Comparison of ENCODE assay signal across 29 mouse cellular contexts in the genomic region with DNA sequence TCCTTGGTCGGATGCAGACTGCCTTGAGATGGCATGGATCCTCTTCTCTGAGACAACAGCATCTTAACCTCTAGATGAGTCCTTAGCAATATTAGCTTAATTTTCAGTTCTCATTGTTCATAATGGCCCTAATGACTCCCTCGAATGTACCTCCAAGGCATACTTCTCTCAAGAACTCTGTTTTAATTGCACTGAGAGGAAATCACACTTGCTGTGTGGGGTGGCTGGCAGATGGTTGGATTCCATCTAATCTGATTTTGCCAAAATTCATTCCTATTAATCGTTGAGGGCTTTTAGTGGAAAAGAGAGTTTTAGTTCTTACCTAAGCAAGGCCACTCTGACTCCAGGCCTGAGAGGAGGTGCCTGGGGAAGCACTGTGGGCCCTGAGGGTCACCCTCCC.
DNase-seq lines count a peak whose midpoint lies in the region; ATAC-seq lines count a peak whose summit lies in the region.
"Had no signal": no experiment of that assay in that cellular context is flagged by ENCODE, and none has a peak within 500 bp of the region (broad histone marks: within the 10 kb centered on the region; RNA-seq: fewer than 3 reads in every experiment).

No protein-coding gene starts in this region.

- no peak overlapping the region for H3K27ac ChIP-seq in forebrain, embryonic 14.5 days (ENCODE audit: low read depth, low read length)
- no peak overlapping the region for H3K27ac ChIP-seq in forebrain, embryonic 11.5 days (ENCODE audit: low read depth, low read length)
- H3K27ac ChIP-seq: embryonic facial prominence, embryonic 13.5 days; embryonic facial prominence, embryonic 15.5 days; forebrain, embryonic 10.5 days; forebrain, embryonic 15.5 days had no signal

- no peak for ATAC-seq in forebrain, embryonic 14.5 days
- ATAC-seq in forebrain, embryonic 11.5 days (replicated peaks; ENCODE audit: low FRiP score), result no peak
- ATAC-seq: activated CD4-positive, CD25-positive, alpha-beta regulatory T cell, adult 4 months; CD4-positive, CD25-positive, alpha-beta regulatory T cell, adult 4 months; forebrain, embryonic 15.5 days; Patski had no signal

- no peak overlapping the region for H3K4me2 ChIP-seq in forebrain, embryonic 14.5 days (ENCODE audit: low read length)
- H3K4me2 ChIP-seq in forebrain, embryonic 11.5 days (ENCODE audit: low read depth, low read length, severe bottlenecking), result no peak overlapping the region
- H3K4me2 ChIP-seq: embryonic facial prominence, embryonic 13.5 days; embryonic facial prominence, embryonic 15.5 days; forebrain, embryonic 15.5 days had no signal

- WGBS in forebrain, embryonic 14.5 days, result 83% methylated on average over 3 of the region's 3 CpGs
- 86% methylated on average over 3 of the region's 3 CpGs for WGBS in forebrain, embryonic 11.5 days

- H3K4me3 ChIP-seq in forebrain, embryonic 14.5 days (ENCODE audit: low read depth, low read length), result no peak overlapping the region
- no peak overlapping the region for H3K4me3 ChIP-seq in forebrain, embryonic 11.5 days (ENCODE audit: low read depth, low read length)
- H3K4me3 ChIP-seq: embryonic facial prominence, embryonic 13.5 days; embryonic facial prominence, embryonic 15.5 days; erythroblast, embryonic 14.5 days; forebrain, embryonic 10.5 days; forebrain, embryonic 15.5 days had no signal

- no peaks in the 10 kb centered on the region for H3K4me1 ChIP-seq in forebrain, embryonic 14.5 days (ENCODE audit: control insufficient read depth, insufficient read depth, low read length)
- H3K4me1 ChIP-seq in forebrain, embryonic 11.5 days (replicated peaks; ENCODE audit: control insufficient read depth, insufficient read depth, low read length), result peaks cover 8% of the 10 kb centered on the region; the same call in 1 of the 2 replicates
- H3K4me1 ChIP-seq: forebrain, embryonic 15.5 days had no signal

- no peak overlapping the region for H3K9ac ChIP-seq in forebrain, embryonic 14.5 days (ENCODE audit: low read length)
- H3K9ac ChIP-seq in forebrain, embryonic 11.5 days (ENCODE audit: low read length), result no peak overlapping the region
- H3K9ac ChIP-seq: embryonic facial prominence, embryonic 13.5 days; embryonic facial prominence, embryonic 15.5 days; forebrain, embryonic 15.5 days had no signal

- H3K9me3 ChIP-seq in forebrain, embryonic 14.5 days (replicated peaks; ENCODE audit: control insufficient read depth, low read length), result no peaks in the 10 kb centered on the region
- H3K9me3 ChIP-seq in forebrain, embryonic 11.5 days (ENCODE audit: control insufficient read depth, low read length), result no peaks in the 10 kb centered on the region
- H3K9me3 ChIP-seq: embryonic facial prominence, embryonic 13.5 days; embryonic facial prominence, embryonic 15.5 days; forebrain, embryonic 10.5 days; forebrain, embryonic 15.5 days; G1E had no signal

- DNase-seq in forebrain, embryonic 14.5 days (ENCODE audit: low spot score), result peak; percentile 27
- no peak for DNase-seq in forebrain, embryonic 11.5 days (ENCODE audit: low spot score)
- peak; percentile 30 to 68 for DNase-seq in layer of hippocampus, adult 18-20 months (ENCODE audit: low spot score in 2 of 2)
- DNase-seq in layer of hippocampus, adult 9-11 months, result no peak
- DNase-seq in layer of hippocampus, adult 9-10 months (ENCODE audit: low spot score), result peak; percentile 22
- no peak for DNase-seq in layer of hippocampus, postnatal 25 days (ENCODE audit: extremely low spot score in 1 of 2, low spot score in 1 of 2)
- DNase-seq in brain, adult 2 months (ENCODE audit: low read depth, low spot score), result peak; percentile 56
- DNase-seq in thymus, postnatal 36 days, result no peak
- DNase-seq: adrenal gland, adult 8-10 months; adrenal gland, postnatal 14 days; adrenal gland, postnatal 36 days; B cell, adult 2 months; cerebellum, adult 11 months; cerebellum, adult 18-20 months; cerebellum, adult 8-10 months; cerebellum, adult 9-11 months; cerebellum, postnatal 14 days; cerebellum, postnatal 36 days; embryo, embryonic 11 days had no signal

- H3K27me3 ChIP-seq in forebrain, embryonic 14.5 days (replicated peaks; ENCODE audit: control insufficient read depth, insufficient read depth, low read length), result no peaks in the 10 kb centered on the region
- no peaks in the 10 kb centered on the region for H3K27me3 ChIP-seq in forebrain, embryonic 11.5 days (ENCODE audit: control insufficient read depth, insufficient read depth, low read length)
- H3K27me3 ChIP-seq: CH12.LX; embryonic facial prominence, embryonic 13.5 days; embryonic facial prominence, embryonic 15.5 days; forebrain, embryonic 15.5 days; Patski had no signal

- no peaks in the 10 kb centered on the region for H3K36me3 ChIP-seq in forebrain, embryonic 14.5 days (ENCODE audit: control insufficient read depth, insufficient read depth, low read length)
- H3K36me3 ChIP-seq in forebrain, embryonic 11.5 days (ENCODE audit: control insufficient read depth, insufficient read depth, low read length), result no peaks in the 10 kb centered on the region
- H3K36me3 ChIP-seq: embryonic facial prominence, embryonic 13.5 days; embryonic facial prominence, embryonic 15.5 days; forebrain, embryonic 10.5 days; forebrain, embryonic 15.5 days; G1E had no signal

Comparison
In these comparisons a context has a peak if more than half of its experiments do, and no peak if none do; other contexts are left out.
1. DNase-seq: peak in forebrain, embryonic 14.5 days (single experiment), layer of hippocampus, adult 18-20 months (2 of 2), layer of hippocampus, adult 9-10 months (single experiment) and brain, adult 2 months (single experiment); none in forebrain, embryonic 11.5 days (single experiment), layer of hippocampus, adult 9-11 months (single experiment), layer of hippocampus, postnatal 25 days (0 of 2) and thymus, postnatal 36 days (0 of 2).